11 mouse cellular contexts compared by ENCODE assay signal in the genomic region with DNA sequence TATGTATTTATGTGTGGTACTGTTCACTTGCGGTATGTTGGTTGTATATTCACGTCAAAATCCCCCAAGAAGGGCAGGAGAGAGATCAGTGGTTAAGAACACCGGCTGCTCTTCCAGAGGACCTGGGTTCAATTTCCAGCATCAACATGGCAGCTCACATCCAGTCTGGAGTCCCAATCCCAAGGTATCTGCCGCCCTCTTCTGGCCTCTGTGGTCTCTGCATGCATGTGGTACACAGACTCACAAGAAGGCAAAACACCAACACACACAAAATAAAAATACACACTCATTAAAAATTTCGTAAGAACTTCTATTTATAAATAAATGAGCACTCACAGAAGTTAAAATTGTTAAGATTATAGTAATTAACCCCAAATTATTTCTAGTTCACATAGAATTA. TPM values are rescaled to one million over a fixed set of nuclear protein-coding genes. Genes with fewer than 3 reads are reported as not detected.
DNase-seq lines count a peak whose midpoint lies in the region; ATAC-seq lines count a peak whose summit lies in the region.
"Had no signal": no experiment of that assay in that cellular context is flagged by ENCODE, and none has a peak within 500 bp of the region (broad histone marks: within the 10 kb centered on the region; RNA-seq: fewer than 3 reads in every experiment).

No protein-coding gene starts in this region.

- no peak overlapping the region for H3K4me3 ChIP-seq in forebrain, embryonic 12.5 days (replicated peaks)

- 0 out of 2 replicates have a peak, but pooled peaks cover 3% of the 10 kb centered on the region for H3K9me3 ChIP-seq in forebrain, embryonic 12.5 days

- H3K27me3 ChIP-seq in forebrain, embryonic 12.5 days, result peaks cover 16% of the 10 kb centered on the region

- H3K27ac ChIP-seq in forebrain, embryonic 12.5 days, result no peak overlapping the region

- intact Hi-C loops in gastrocnemius, postnatal 36 days (cut with DNase I), result no loop called here

- no peak overlapping the region for H3K9ac ChIP-seq in forebrain, embryonic 12.5 days

- no peaks in the 10 kb centered on the region for H3K4me1 ChIP-seq in forebrain, embryonic 12.5 days

- peak; percentile 16 for DNase-seq in gastrocnemius, postnatal 10 days
- no peak for DNase-seq in gastrocnemius, postnatal 36 days
- DNase-seq in retina, postnatal 1 day, result peak; percentile 20
- no peak for DNase-seq in retina, embryonic 14.5 days (ENCODE audit: low spot score)
- peak; percentile 19 for DNase-seq in thymus, postnatal 25 days
- DNase-seq in embryo, embryonic 10.5 days (ENCODE audit: low spot score), result no peak

- ATAC-seq in erythroblast, adult 5-6 weeks (replicated peaks; ENCODE audit: low FRiP score, poor library complexity, severe bottlenecking), result 0 out of 2 replicates have a peak, but pooled peaks have one; percentile 53
- ATAC-seq in forebrain, embryonic 12.5 days (ENCODE audit: low FRiP score), result no peak

- H3K4me2 ChIP-seq in forebrain, embryonic 12.5 days, result no peak overlapping the region

- WGBS in forebrain, embryonic 12.5 days, result 75% methylated on average over 5 of the region's 5 CpGs

- no peaks in the 10 kb centered on the region for H3K36me3 ChIP-seq in forebrain, embryonic 12.5 days (replicated peaks)

RNA-seq across cellular contexts. Expression of gene Acot5, which starts 5.9 kb away (rescaled TPM):
- under 1 TPM; 0.23 TPM for total RNA-seq in gastrocnemius, postnatal 10 days (2021)
- total RNA-seq in gastrocnemius, postnatal 36 days (2021), result not detected
- total RNA-seq in erythroblast, adult 5-6 weeks (2015; ENCODE audit: low replicate concordance), result not detected in 2 replicates
- not detected in 2 replicates for total RNA-seq in erythroblast, adult 5-6 weeks (2017; ENCODE audit: low replicate concordance)
- polyA plus RNA-seq in forebrain, embryonic 12.5 days (2016; fragmentation: Nextera tagmentation; extraction: Ambion mirVana), result not detected in 2 replicates
- total RNA-seq: megakaryocyte, adult 5-6 weeks had no signal
- polyA plus RNA-seq: embryonic facial prominence, embryonic 11.5 days had no signal

RNA-seq across cellular contexts. Expression of gene Acot3, which starts 11.3 kb away (rescaled TPM):
- not detected for total RNA-seq in gastrocnemius, postnatal 10 days (2021)
- not detected for total RNA-seq in gastrocnemius, postnatal 36 days (2021)
- total RNA-seq in erythroblast, adult 5-6 weeks (2015; ENCODE audit: low replicate concordance), result not detected in 2 replicates
- not detected in 2 replicates for total RNA-seq in erythroblast, adult 5-6 weeks (2017; ENCODE audit: low replicate concordance)
- polyA plus RNA-seq in forebrain, embryonic 12.5 days (2016; fragmentation: Nextera tagmentation; extraction: Ambion mirVana), result 0.32 and 0.33 TPM in 2 replicates
- total RNA-seq: megakaryocyte, adult 5-6 weeks had no signal

RNA-seq across cellular contexts. Expression of gene Gm49366, which starts 24.5 kb away (rescaled TPM):
- not detected for total RNA-seq in gastrocnemius, postnatal 10 days (2021)
- total RNA-seq in gastrocnemius, postnatal 36 days (2021), result not detected
- total RNA-seq in erythroblast, adult 5-6 weeks (2015; ENCODE audit: low replicate concordance), result not detected in 2 replicates
- total RNA-seq in erythroblast, adult 5-6 weeks (2017; ENCODE audit: low replicate concordance), result not detected in 2 replicates
- not detected in 2 replicates for polyA plus RNA-seq in forebrain, embryonic 12.5 days (2016; fragmentation: Nextera tagmentation; extraction: Ambion mirVana)
- total RNA-seq: layer of hippocampus, postnatal 14 days; megakaryocyte, adult 5-6 weeks had no signal
- polyA plus RNA-seq: embryonic facial prominence, embryonic 11.5 days had no signal

RNA-seq across cellular contexts. Expression of gene Acot4, which starts 25.0 kb away (rescaled TPM):
- under 1 TPM; 0.19 to 0.36 TPM for total RNA-seq in gastrocnemius, postnatal 10 days (2021)
- under 1 TPM; 0.10 to 0.15 TPM for total RNA-seq in gastrocnemius, postnatal 36 days (2021)
- total RNA-seq in erythroblast, adult 5-6 weeks (2015; ENCODE audit: low replicate concordance), result not detected in 2 replicates
- total RNA-seq in erythroblast, adult 5-6 weeks (2017; ENCODE audit: low replicate concordance), result not detected in 2 replicates
- polyA plus RNA-seq in forebrain, embryonic 12.5 days (2016; fragmentation: Nextera tagmentation; extraction: Ambion mirVana), result 0.15 and 0.33 TPM in 2 replicates

RNA-seq across cellular contexts. Expression of gene Acot6, which starts 37.2 kb away (rescaled TPM):
- 1 to 10 TPM; 3.1 to 3.3 TPM for total RNA-seq in gastrocnemius, postnatal 10 days (2021)
- total RNA-seq in gastrocnemius, postnatal 36 days (2021), result 1 to 10 TPM; 1.4 to 2.2 TPM
- total RNA-seq in erythroblast, adult 5-6 weeks (2015; ENCODE audit: low replicate concordance), result not detected in 2 replicates
- total RNA-seq in erythroblast, adult 5-6 weeks (2017; ENCODE audit: low replicate concordance), result 0.42 and 2.3 TPM in 2 replicates
- 0.97 and 1.0 TPM in 2 replicates for polyA plus RNA-seq in forebrain, embryonic 12.5 days (2016; fragmentation: Nextera tagmentation; extraction: Ambion mirVana)

Comparison
In these comparisons a context has a peak if more than half of its experiments do, and no peak if none do; other contexts are left out.
1. DNase-seq: peak in gastrocnemius, postnatal 10 days (single experiment), retina, postnatal 1 day (single experiment) and thymus, postnatal 25 days (single experiment); none in gastrocnemius, postnatal 36 days (0 of 2), retina, embryonic 14.5 days (single experiment) and embryo, embryonic 10.5 days (single experiment).